Mouse (Mus musculus) ES-Bruce4 (cell line): Measurements from ENCODE around the gene Gm45713.

Experiments
- CTCF ChIP-seq: IDR thresholded peaks from one replicate; pipeline ENCODE4 v1.8.1; 2011; ENCODE audit warnings: low read depth, low read length
- EP300 ChIP-seq: IDR thresholded peaks from 2 replicates; pipeline ENCODE4 v1.6.1; 2011; ENCODE audit warnings: low read depth, low read length; ENCODE audit not compliant: insufficient read depth
- POLR2A ChIP-seq: IDR thresholded peaks from one replicate; pipeline ENCODE4 v1.8.1; 2011; ENCODE audit warnings: low read length; ENCODE audit not compliant: insufficient read depth

- TF ChIP-seq CTCF, result no peak
- TF ChIP-seq POLR2A, result no peak
- no peak for TF ChIP-seq EP300
Measured at GRCm38 (mm10) chr7:45123186-45123570, 12.9 kb downstream of the Gm45713 start.
